Mouse (Mus musculus) myocyte (in vitro differentiated cells): ENCODE results near the gene A330070K13Rik. TPM values are rescaled to one million over a fixed set of nuclear protein-coding genes. Genes with fewer than 3 reads are reported as not detected.

Experiments used
- H3K27me3 ChIP-seq: one replicate; pipeline ENCODE4 v1.6.1; 2011; ENCODE audit not compliant: control insufficient read depth, insufficient read depth, insufficient read length
- H3K36me3 ChIP-seq: one replicate; pipeline ENCODE4 v1.6.1; 2011; ENCODE audit not compliant: control insufficient read depth, insufficient read depth
- H3K4me2 ChIP-seq: one replicate; pipeline ENCODE4 v1.6.1; 2011; ENCODE audit warnings: low read depth, control low read depth
- H3K4me3 ChIP-seq: one replicate; pipeline ENCODE4 v1.5.1; 2011; ENCODE audit warnings: mild to moderate bottlenecking, control low read depth, moderate library complexity
- H3K79me2 ChIP-seq: one replicate; pipeline ENCODE4 v1.6.1; 2011; ENCODE audit not compliant: control insufficient read depth, insufficient read depth
- H3ac ChIP-seq: one replicate; pipeline ENCODE4 v1.6.1; 2011; ENCODE audit not compliant: control insufficient read depth, insufficient read length
- CEBPB ChIP-seq: IDR thresholded peaks from 2 replicates; pipeline ENCODE4 v1.6.1; 2011; ENCODE audit warnings: mild to moderate bottlenecking, moderate library complexity; ENCODE audit not compliant: poor library complexity, insufficient read depth, severe bottlenecking
- E2F4 ChIP-seq: IDR thresholded peaks from one replicate; pipeline ENCODE4 v1.6.1; 2011; ENCODE audit warnings: mild to moderate bottlenecking, control low read depth, moderate library complexity; ENCODE audit not compliant: insufficient read depth
- MAX ChIP-seq: IDR thresholded peaks from one replicate; pipeline ENCODE4 v1.6.1; 2011; ENCODE audit warnings: low read depth, mild to moderate bottlenecking, control low read depth
- MYOD1 ChIP-seq, 3 experiments: IDR thresholded peaks; one replicate each; pipeline ENCODE4 v1.6.1; 2011; ENCODE audit warnings: control low read depth in 2 of 3, low read depth in 2 of 3, mild to moderate bottlenecking in 2 of 3, moderate library complexity in 1 of 3; ENCODE audit not compliant: insufficient read length in 2 of 3, control insufficient read depth in 1 of 3
- MYOG ChIP-seq, 3 experiments: IDR thresholded peaks; one replicate each; pipeline ENCODE4 v1.6.1; 2011; ENCODE audit warnings: control low read depth in 2 of 3, low read depth in 2 of 3, mild to moderate bottlenecking in 2 of 3; ENCODE audit not compliant: insufficient read length in 2 of 3, control insufficient read depth in 1 of 3, insufficient read depth in 1 of 3
- POLR2A ChIP-seq: IDR thresholded peaks from one replicate; pipeline ENCODE4 v1.6.1; 2011; ENCODE audit warnings: low read depth, mild to moderate bottlenecking, control low read depth, moderate library complexity; ENCODE audit not compliant: insufficient read length
- POLR2AphosphoS2 ChIP-seq: IDR thresholded peaks from one replicate; pipeline ENCODE4 v1.6.1; 2011; ENCODE audit warnings: low read depth, control low read depth; ENCODE audit not compliant: insufficient read length
- REST ChIP-seq: IDR thresholded peaks from one replicate; pipeline ENCODE4 v1.6.1; 2011; ENCODE audit warnings: mild to moderate bottlenecking, control low read depth, moderate library complexity; ENCODE audit not compliant: insufficient read depth, insufficient read length
- SRF ChIP-seq: IDR thresholded peaks from one replicate; pipeline ENCODE4 v1.6.1; 2011; ENCODE audit warnings: low read depth; ENCODE audit not compliant: control insufficient read depth, insufficient read length
- TCF12 ChIP-seq: IDR thresholded peaks from one replicate; pipeline ENCODE4 v1.6.1; 2011; ENCODE audit warnings: mild to moderate bottlenecking, control low read depth; ENCODE audit not compliant: poor library complexity, insufficient read depth, severe bottlenecking
- TCF3 ChIP-seq: IDR thresholded peaks from one replicate; pipeline ENCODE4 v1.6.1; 2011; ENCODE audit warnings: low read depth, control low read depth; ENCODE audit not compliant: insufficient read length
- USF1 ChIP-seq: IDR thresholded peaks from one replicate; pipeline ENCODE4 v1.6.1; 2011; ENCODE audit warnings: low read depth, mild to moderate bottlenecking, control low read depth, moderate library complexity
- polyA plus RNA-seq: library from polyadenylated mRNA; unstranded; fragments of >200 nt; fragmentation: generic; extraction: Trizol; gene quantifications from one replicate; pipeline ENCODE4 v1.2.1, GENCODE M21; 2012; ENCODE audit warnings: missing spikeins

A330070K13Rik gene
- polyA plus RNA-seq, result not detected

- Histone ChIP-seq H3ac (no peak within 1 kb of the TSS), H3K79me2 (no peaks in the 10 kb centered on the region), H3K4me2 (no peak within 1 kb of the TSS), H3K4me3 (no peak within 1 kb of the TSS), H3K36me3 (no peaks in the 10 kb centered on the region), H3K27me3 (no peaks in the 10 kb centered on the region)
- no peak for TF ChIP-seq MYOD1 (IDR thresholded peaks at IDR 0.05; ENCODE audit: control insufficient read depth in 1 of 3, insufficient read length in 2 of 3, low read depth in 2 of 3)
- no peak for TF ChIP-seq E2F4
- no peak for TF ChIP-seq CEBPB
- no peak for TF ChIP-seq REST
- TF ChIP-seq USF1, result no peak
- TF ChIP-seq POLR2A, result no peak
- TF ChIP-seq MYOG (IDR thresholded peaks at IDR 0.05; ENCODE audit: control insufficient read depth in 1 of 3, insufficient read depth in 1 of 3, insufficient read length in 2 of 3, low read depth in 2 of 3), result no peak
- no peak for TF ChIP-seq SRF
- no peak for TF ChIP-seq TCF12
- TF ChIP-seq TCF3, result no peak
- no peak for TF ChIP-seq POLR2AphosphoS2
- no peak for TF ChIP-seq MAX
Measured at GRCm38 (mm10) chr5:130384222-130384912, at the start of gene A330070K13Rik. Gene A330070K13Rik, minus strand, starts transcription at chr5:130384631.

GRCm38 (mm10) chr5:130411516-130411915, 27.1 kb upstream of the A330070K13Rik start:
- Histone ChIP-seq H3K4me3 (no peak overlapping the region), H3K4me2 (no peak overlapping the region), H3K79me2 (no peaks in the 10 kb centered on the region), H3K27me3 (no peaks in the 10 kb centered on the region), H3ac (no peak overlapping the region), H3K36me3 (no peaks in the 10 kb centered on the region)
- no peak for TF ChIP-seq POLR2A
- no peak for TF ChIP-seq CEBPB
- TF ChIP-seq MYOD1 (IDR thresholded peaks at IDR 0.05; ENCODE audit: control insufficient read depth in 1 of 3, insufficient read length in 2 of 3, low read depth in 2 of 3), result no peak
- no peak for TF ChIP-seq TCF3
- TF ChIP-seq SRF, result no peak
- TF ChIP-seq USF1, result no peak

- H3K36me3 ChIP-seq, result no peaks in the 10 kb centered on the region
- no peak overlapping the region for H3K4me2 ChIP-seq
- no peak overlapping the region for H3ac ChIP-seq
- H3K79me2 ChIP-seq, result no peaks in the 10 kb centered on the region
- TF ChIP-seq E2F4 (no peak), CEBPB (no peak), POLR2A (no peak), MYOG (IDR thresholded peaks at IDR 0.05; ENCODE audit: control insufficient read depth in 1 of 3, insufficient read depth in 1 of 3, insufficient read length in 2 of 3, low read depth in 2 of 3) (no peak), MYOD1 (IDR thresholded peaks at IDR 0.05; ENCODE audit: control insufficient read depth in 1 of 3, insufficient read length in 2 of 3, low read depth in 2 of 3) (no peak), SRF (no peak), MAX (no peak), REST (no peak), TCF12 (no peak), POLR2AphosphoS2 (no peak), TCF3 (no peak), USF1 (no peak)
- H3K4me3 ChIP-seq, result no peak overlapping the region
- no peaks in the 10 kb centered on the region for H3K27me3 ChIP-seq
Measured at GRCm38 (mm10) chr5:130409706-130410105, 25.3 kb upstream of the A330070K13Rik start.

GRCm38 (mm10) chr5:130405201-130405600, 20.8 kb upstream of the A330070K13Rik start:
- no peak overlapping the region for H3ac ChIP-seq
- no peak overlapping the region for H3K4me2 ChIP-seq
- H3K36me3 ChIP-seq, result no peaks in the 10 kb centered on the region
- TF ChIP-seq POLR2A (no peak), USF1 (no peak), MAX (no peak), E2F4 (no peak), REST (no peak), MYOD1 (IDR thresholded peaks at IDR 0.05; ENCODE audit: control insufficient read depth in 1 of 3, insufficient read length in 2 of 3, low read depth in 2 of 3) (no peak), TCF3 (no peak), TCF12 (no peak), MYOG (IDR thresholded peaks at IDR 0.05; ENCODE audit: control insufficient read depth in 1 of 3, insufficient read depth in 1 of 3, insufficient read length in 2 of 3, low read depth in 2 of 3) (no peak), CEBPB (no peak), SRF (no peak), POLR2AphosphoS2 (no peak)
- H3K4me3 ChIP-seq, result no peak overlapping the region
- H3K79me2 ChIP-seq, result no peaks in the 10 kb centered on the region
- no peaks in the 10 kb centered on the region for H3K27me3 ChIP-seq
